Mouse (Mus musculus): ENCODE measurements around the gene Egln1. TPM values are rescaled to one million over a fixed set of nuclear protein-coding genes. Genes with fewer than 3 reads are reported as not detected.

The Egln1 gene
- polyA plus RNA-seq, 1 experiment: 4.2 TPM

- Histone ChIP-seq H3K27me3 (ENCODE audit: control insufficient read depth, insufficient read depth, low read length) (no peaks in the 10 kb centered on the region), H3K4me3 (ENCODE audit: control insufficient read depth, low read depth, low read length) (no peak overlapping the region), H3K27ac (ENCODE audit: control insufficient read depth, insufficient read depth, low read depth, low read length) (no peak overlapping the region), H3K36me3 (ENCODE audit: control insufficient read depth, insufficient read depth, low read length) (no peaks in the 10 kb centered on the region), H3K4me1 (ENCODE audit: control insufficient read depth, insufficient read depth, low read length) (peaks cover 9% of the 10 kb centered on the region)
- TF ChIP-seq POLR2A (IDR thresholded peaks at IDR 0.05; ENCODE audit: control insufficient read depth, low read depth, low read length): no peak
- TF ChIP-seq CTCF (IDR thresholded peaks at IDR 0.05; ENCODE audit: control insufficient read depth, insufficient read depth, insufficient replicate concordance, low read depth, low read length): no peak
Measured at GRCm38 (mm10) chr8:124944406-124944805, 4.7 kb downstream of the Egln1 start.

- Histone ChIP-seq H3K36me3 (ENCODE audit: control insufficient read depth, insufficient read depth, low read length) (no peaks in the 10 kb centered on the region), H3K4me3 (ENCODE audit: control insufficient read depth, low read depth, low read length) (no peak overlapping the region), H3K4me1 (ENCODE audit: control insufficient read depth, insufficient read depth, low read length) (peaks cover 9% of the 10 kb centered on the region), H3K27ac (ENCODE audit: control insufficient read depth, insufficient read depth, low read depth, low read length) (no peak overlapping the region), H3K27me3 (ENCODE audit: control insufficient read depth, insufficient read depth, low read length) (no peaks in the 10 kb centered on the region)
- TF ChIP-seq POLR2A (IDR thresholded peaks at IDR 0.05; ENCODE audit: control insufficient read depth, low read depth, low read length): no peak
- TF ChIP-seq CTCF (IDR thresholded peaks at IDR 0.05; ENCODE audit: control insufficient read depth, insufficient read depth, insufficient replicate concordance, low read depth, low read length): no peak
Measured at GRCm38 (mm10) chr8:124943801-124944200, 5.3 kb downstream of the Egln1 start.

DNA sequence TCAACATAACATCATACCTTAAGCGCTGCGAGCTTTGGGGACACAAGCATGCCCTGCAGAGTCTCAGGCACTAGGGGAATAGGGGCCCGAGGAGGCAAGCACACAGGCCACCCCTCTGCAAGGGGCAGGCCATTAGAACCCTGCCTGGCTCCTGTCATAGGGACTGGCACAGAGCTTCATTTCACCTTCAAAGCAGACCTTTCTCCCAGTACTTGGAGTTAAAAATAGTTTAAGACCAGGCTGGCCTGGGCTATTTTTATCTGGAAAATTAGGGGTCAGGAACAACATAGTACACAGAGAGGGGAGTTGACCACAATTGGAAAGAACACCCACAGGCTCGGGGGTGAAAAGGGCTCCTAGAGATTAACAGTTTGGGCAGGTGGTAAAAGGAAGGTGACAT, 11.8 kb downstream of the Egln1 start:
- H3K4me1 ChIP-seq (ENCODE audit: control insufficient read depth, insufficient read depth, low read length): no peaks in the 10 kb centered on the region
- H3K4me3 ChIP-seq (ENCODE audit: control insufficient read depth, low read depth, low read length): no peak overlapping the region
- no peaks in the 10 kb centered on the region for H3K36me3 ChIP-seq (ENCODE audit: control insufficient read depth, insufficient read depth, low read length)
- no peak overlapping the region for H3K27ac ChIP-seq (ENCODE audit: control insufficient read depth, insufficient read depth, low read depth, low read length)
- no peak for TF ChIP-seq CTCF (IDR thresholded peaks at IDR 0.05; ENCODE audit: control insufficient read depth, insufficient read depth, insufficient replicate concordance, low read depth, low read length)
- no peak for TF ChIP-seq POLR2A (IDR thresholded peaks at IDR 0.05; ENCODE audit: control insufficient read depth, low read depth, low read length)
- no peaks in the 10 kb centered on the region for H3K27me3 ChIP-seq (ENCODE audit: control insufficient read depth, insufficient read depth, low read length)

DNA sequence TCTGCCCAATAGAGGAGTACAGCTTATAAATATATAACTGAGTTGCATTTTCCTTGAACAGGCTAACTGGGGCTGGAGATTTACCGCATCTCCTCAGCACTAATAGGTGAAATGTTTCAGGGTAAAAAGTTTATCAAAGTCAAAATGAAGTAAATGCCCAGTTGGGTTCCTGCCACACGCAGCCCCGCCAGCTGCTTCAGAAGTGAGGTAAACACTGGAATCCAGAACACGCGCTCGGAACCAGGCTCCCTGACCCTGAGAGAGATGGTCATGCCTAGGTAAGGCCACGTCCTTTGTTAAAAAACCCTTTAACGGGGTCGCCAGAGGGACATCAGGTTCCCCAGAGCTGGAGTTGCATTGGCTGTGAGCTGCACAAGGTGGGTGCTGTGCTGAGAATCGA, 12.4 kb downstream of the Egln1 start:
- no peak overlapping the region for H3K27ac ChIP-seq (ENCODE audit: control insufficient read depth, insufficient read depth, low read depth, low read length)
- no peaks in the 10 kb centered on the region for H3K27me3 ChIP-seq (ENCODE audit: control insufficient read depth, insufficient read depth, low read length)
- no peaks in the 10 kb centered on the region for H3K36me3 ChIP-seq (ENCODE audit: control insufficient read depth, insufficient read depth, low read length)
- TF ChIP-seq CTCF (IDR thresholded peaks at IDR 0.05; ENCODE audit: control insufficient read depth, insufficient read depth, insufficient replicate concordance, low read depth, low read length) (no peak), POLR2A (IDR thresholded peaks at IDR 0.05; ENCODE audit: control insufficient read depth, low read depth, low read length) (no peak)
- H3K4me1 ChIP-seq (ENCODE audit: control insufficient read depth, insufficient read depth, low read length): no peaks in the 10 kb centered on the region
- H3K4me3 ChIP-seq (ENCODE audit: control insufficient read depth, low read depth, low read length): no peak overlapping the region

DNA sequence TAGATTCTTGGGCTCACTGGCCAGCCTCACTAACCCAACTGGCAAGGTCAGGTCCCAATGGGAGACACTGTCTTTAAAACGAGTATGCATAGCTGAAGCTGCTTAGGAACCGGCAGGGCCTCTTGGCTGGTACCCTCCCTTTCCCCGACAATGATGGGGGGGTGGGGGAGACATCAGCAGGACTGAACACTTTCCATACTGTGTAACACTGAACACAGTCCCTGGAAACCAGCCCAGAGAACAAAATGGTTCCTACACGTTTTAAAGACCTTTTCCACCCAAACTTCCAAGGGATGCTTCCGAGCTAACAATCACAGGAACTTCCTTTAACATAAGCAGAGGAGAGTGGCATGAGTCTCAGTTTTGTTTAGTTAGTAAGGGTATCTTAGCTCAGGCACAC, 14.0 kb downstream of the Egln1 start:
- Histone ChIP-seq H3K27ac (ENCODE audit: control insufficient read depth, insufficient read depth, low read depth, low read length) (no peak overlapping the region), H3K36me3 (ENCODE audit: control insufficient read depth, insufficient read depth, low read length) (no peaks in the 10 kb centered on the region), H3K4me1 (ENCODE audit: control insufficient read depth, insufficient read depth, low read length) (no peaks in the 10 kb centered on the region), H3K27me3 (ENCODE audit: control insufficient read depth, insufficient read depth, low read length) (no peaks in the 10 kb centered on the region), H3K4me3 (ENCODE audit: control insufficient read depth, low read depth, low read length) (no peak overlapping the region)
- no peak for TF ChIP-seq POLR2A (IDR thresholded peaks at IDR 0.05; ENCODE audit: control insufficient read depth, low read depth, low read length)
- no peak for TF ChIP-seq CTCF (IDR thresholded peaks at IDR 0.05; ENCODE audit: control insufficient read depth, insufficient read depth, insufficient replicate concordance, low read depth, low read length)

- TF ChIP-seq POLR2A (IDR thresholded peaks at IDR 0.05; ENCODE audit: control insufficient read depth, low read depth, low read length) (no peak), CTCF (IDR thresholded peaks at IDR 0.05; ENCODE audit: control insufficient read depth, insufficient read depth, insufficient replicate concordance, low read depth, low read length) (no peak)
- H3K4me3 ChIP-seq (ENCODE audit: control insufficient read depth, low read depth, low read length): no peak overlapping the region
- H3K36me3 ChIP-seq (ENCODE audit: control insufficient read depth, insufficient read depth, low read length): no peaks in the 10 kb centered on the region
- H3K27me3 ChIP-seq (ENCODE audit: control insufficient read depth, insufficient read depth, low read length): no peaks in the 10 kb centered on the region
- no peaks in the 10 kb centered on the region for H3K4me1 ChIP-seq (ENCODE audit: control insufficient read depth, insufficient read depth, low read length)
- H3K27ac ChIP-seq (ENCODE audit: control insufficient read depth, insufficient read depth, low read depth, low read length): no peak overlapping the region
Measured at GRCm38 (mm10) chr8:124932435-124932834, 16.7 kb downstream of the Egln1 start.

DNA sequence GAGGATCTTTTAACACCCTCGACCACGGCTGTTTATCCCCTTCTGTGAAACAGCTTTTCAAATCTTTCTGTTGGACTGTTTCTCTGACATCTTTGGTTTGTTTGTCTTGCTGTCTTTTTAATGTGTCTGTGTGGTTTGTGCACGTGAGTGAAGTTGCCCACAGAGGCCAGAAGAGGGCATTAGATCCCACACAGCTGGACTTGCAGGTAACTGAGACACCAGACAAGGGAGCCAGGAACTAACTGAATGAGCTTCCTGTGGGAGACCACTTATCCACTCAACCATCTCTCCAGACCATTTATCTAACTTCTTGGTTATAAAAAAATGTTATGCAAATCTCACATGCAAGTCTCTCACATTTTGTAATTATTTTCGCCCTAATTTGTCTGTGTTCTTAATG, 18.5 kb downstream of the Egln1 start:
- TF ChIP-seq CTCF (IDR thresholded peaks at IDR 0.05; ENCODE audit: control insufficient read depth, insufficient read depth, insufficient replicate concordance, low read depth, low read length) (no peak), POLR2A (IDR thresholded peaks at IDR 0.05; ENCODE audit: control insufficient read depth, low read depth, low read length) (no peak)
- Histone ChIP-seq H3K36me3 (ENCODE audit: control insufficient read depth, insufficient read depth, low read length) (no peaks in the 10 kb centered on the region), H3K4me1 (ENCODE audit: control insufficient read depth, insufficient read depth, low read length) (no peaks in the 10 kb centered on the region)

DNA sequence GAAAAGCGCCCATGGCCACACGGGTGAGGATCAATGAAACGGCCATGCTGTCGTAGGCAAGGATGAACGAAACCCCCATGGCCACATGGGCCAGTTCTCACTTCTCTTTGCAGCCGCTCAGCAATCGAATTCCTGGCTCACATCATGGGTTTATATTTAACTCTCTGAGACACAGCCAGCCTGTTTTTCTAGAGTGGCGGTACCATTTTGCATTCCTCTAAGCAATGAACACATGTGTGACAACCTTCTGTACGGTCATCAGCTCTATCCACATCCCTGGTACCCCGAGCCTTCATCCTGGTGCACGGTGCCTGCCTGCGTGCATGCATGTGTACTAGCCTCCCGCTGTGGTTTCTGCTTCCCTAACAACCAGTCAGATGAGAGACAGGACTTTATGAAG, 19.0 kb downstream of the Egln1 start:
- Histone ChIP-seq H3K36me3 (ENCODE audit: control insufficient read depth, insufficient read depth, low read length) (no peaks in the 10 kb centered on the region), H3K4me1 (ENCODE audit: control insufficient read depth, insufficient read depth, low read length) (no peaks in the 10 kb centered on the region), H3K4me3 (ENCODE audit: control insufficient read depth, low read depth, low read length) (no peak overlapping the region), H3K27me3 (ENCODE audit: control insufficient read depth, insufficient read depth, low read length) (no peaks in the 10 kb centered on the region), H3K27ac (ENCODE audit: control insufficient read depth, insufficient read depth, low read depth, low read length) (no peak overlapping the region)
- TF ChIP-seq POLR2A (IDR thresholded peaks at IDR 0.05; ENCODE audit: control insufficient read depth, low read depth, low read length) (no peak), CTCF (IDR thresholded peaks at IDR 0.05; ENCODE audit: control insufficient read depth, insufficient read depth, insufficient replicate concordance, low read depth, low read length) (no peak)

More for the DNA sequence above, 18.5 kb downstream of the Egln1 start:
- Histone ChIP-seq H3K27ac (ENCODE audit: control insufficient read depth, insufficient read depth, low read depth, low read length) (no peak overlapping the region), H3K4me3 (ENCODE audit: control insufficient read depth, low read depth, low read length) (no peak overlapping the region), H3K27me3 (ENCODE audit: control insufficient read depth, insufficient read depth, low read length) (no peaks in the 10 kb centered on the region)

Measured in testis, adult 2 months (tissue).